Mouse (Mus musculus) heart, postnatal 0 days (tissue): ENCODE measurements at regions not wholly inside any gene's neighbourhood (a gene's known extent, or its start where the extent isn't known, plus 50 kb on each side); places are given as distances from the start of the nearest gene placed in this dataset.

Source experiments
- ATAC-seq: fragments of 200-750 bp; cut with Nextera tagmentation; 2 replicates; pipeline ENCODE4 v1.8.0; 2017; ENCODE audit warnings: low read depth, moderate number of reproducible peaks, moderate library complexity; ENCODE audit not compliant: insufficient read depth
- DNase-seq: peaks from one replicate; pipeline ENCODE4 v3.0.0-alpha.2; 2016; ENCODE audit warnings: low spot score
- H3K27ac ChIP-seq: fragments of 300-500 bp; sonication (generic); 2 replicates; pipeline ENCODE4 v1.5.1; 2014; ENCODE audit warnings: low read depth, mild to moderate bottlenecking
- H3K27me3 ChIP-seq: fragments of 300-500 bp; sonication (generic); 2 replicates; pipeline ENCODE4 v1.6.1; 2014; ENCODE audit warnings: low read length, mixed read lengths; ENCODE audit not compliant: control insufficient read depth, insufficient read depth
- H3K36me3 ChIP-seq: fragments of 300-500 bp; sonication (generic); replicated peaks from 2 replicates; pipeline ENCODE4 v1.6.1; 2014; ENCODE audit warnings: low read length, mixed read lengths; ENCODE audit not compliant: control insufficient read depth, insufficient read depth
- H3K4me1 ChIP-seq: fragments of 300-500 bp; sonication (generic); 2 replicates; pipeline ENCODE4 v1.6.1; 2014; ENCODE audit warnings: antibody characterized with exemption; ENCODE audit not compliant: control insufficient read depth, insufficient read depth
- H3K4me2 ChIP-seq: fragments of 300-500 bp; sonication (generic); 2 replicates; pipeline ENCODE4 v1.6.1; 2014; ENCODE audit warnings: low read depth, mild to moderate bottlenecking, low read length, moderate library complexity
- H3K4me3 ChIP-seq: fragments of 300-500 bp; sonication (generic); 2 replicates; pipeline ENCODE4 v1.5.1; 2014; ENCODE audit warnings: low read depth, low read length
- H3K9ac ChIP-seq: fragments of 300-500 bp; sonication (generic); replicated peaks from 2 replicates; pipeline ENCODE4 v1.6.1; 2014; ENCODE audit warnings: low read depth, low read length, mixed read lengths
- H3K9me3 ChIP-seq: fragments of 300-500 bp; sonication (generic); replicated peaks from 2 replicates; pipeline ENCODE4 v1.6.1; 2016; ENCODE audit warnings: low read length; ENCODE audit not compliant: control insufficient read depth
- CTCF ChIP-seq: IDR thresholded peaks from 2 replicates; pipeline ENCODE4 v1.5.1; 2016; ENCODE audit warnings: antibody characterized with exemption, control low read depth, low read depth
- EP300 ChIP-seq: IDR thresholded peaks from 2 replicates; pipeline ENCODE4 v1.6.1; 2016; ENCODE audit warnings: antibody characterized with exemption, low read depth
- WGBS: fragments of 180-500 bp; shearing (Covaris S2); extraction: QIAGEN DNeasy Blood & Tissue Kit; methylation state at CpG from one replicate; pipeline ENCODE4 v1.1.7; 2014; 5-methylcytosine and 5-hydroxymethylcytosine counted together

DNA sequence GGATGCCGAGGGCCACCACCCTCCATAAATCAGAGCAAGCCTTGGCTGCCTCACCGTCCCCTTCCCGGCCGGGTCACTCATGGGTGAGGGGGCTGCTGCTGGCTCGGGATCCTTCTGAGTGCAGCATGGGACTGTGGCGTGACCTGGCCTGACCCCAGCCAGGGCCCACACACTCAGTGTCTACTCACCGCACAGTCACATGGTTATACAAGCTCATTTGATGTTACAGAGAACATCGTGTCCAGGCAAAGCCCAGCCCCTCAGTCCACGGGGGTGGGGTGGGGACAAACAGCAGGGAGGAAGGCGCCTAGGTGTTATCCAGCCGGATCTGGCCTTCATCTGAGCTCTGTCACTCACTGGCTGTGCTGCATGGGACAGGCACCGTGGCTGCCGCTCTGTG, 195.9 kb upstream of the Dio3 start:
- Histone ChIP-seq H3K9ac (no peak overlapping the region), H3K4me3 (no peak overlapping the region), H3K4me2 (no peak overlapping the region), H3K4me1 (no peaks in the 10 kb centered on the region), H3K27me3 (no peaks in the 10 kb centered on the region), H3K9me3 (0 out of 2 replicates have a peak, but pooled peaks cover 3% of the 10 kb centered on the region), H3K27ac (no peak overlapping the region), H3K36me3 (no peaks in the 10 kb centered on the region)
- ATAC-seq (no peak), DNase-seq (no peak)
- 54% methylated on average over 13 of the region's 13 CpGs for WGBS
- TF ChIP-seq EP300: no peak
- TF ChIP-seq CTCF: no peak

DNA sequence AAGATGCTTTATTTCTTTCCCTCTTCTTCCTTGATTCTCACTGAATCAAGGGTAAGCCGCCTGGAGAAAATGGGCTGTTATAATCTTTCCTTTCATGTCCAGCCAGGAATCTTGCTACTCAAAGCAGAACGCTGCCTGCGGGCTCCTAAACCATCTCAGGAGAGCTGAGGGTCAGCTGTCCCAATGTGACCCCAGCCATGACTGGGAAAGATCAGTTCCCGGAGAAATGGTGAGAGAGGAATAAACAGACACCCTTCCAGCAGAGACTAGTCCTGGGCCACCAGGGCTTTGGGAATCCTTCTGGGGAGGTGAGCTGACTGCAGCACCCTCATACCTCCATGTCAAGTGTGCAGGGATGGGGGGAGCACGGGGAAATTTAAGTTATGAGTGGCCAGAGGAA, 195.4 kb upstream of the Dio3 start:
- H3K4me1 ChIP-seq: no peaks in the 10 kb centered on the region
- 0 out of 2 replicates have a peak, but pooled peaks cover 3% of the 10 kb centered on the region for H3K9me3 ChIP-seq
- no peak overlapping the region for H3K4me2 ChIP-seq
- DNase-seq: no peak
- TF ChIP-seq CTCF (no peak), EP300 (no peak)
- no peak overlapping the region for H3K27ac ChIP-seq
- no peak overlapping the region for H3K9ac ChIP-seq
- H3K27me3 ChIP-seq: no peaks in the 10 kb centered on the region
- 63% methylated on average over 5 of the region's 5 CpGs for WGBS
- ATAC-seq: no peak
- no peaks in the 10 kb centered on the region for H3K36me3 ChIP-seq
- no peak overlapping the region for H3K4me3 ChIP-seq

DNA sequence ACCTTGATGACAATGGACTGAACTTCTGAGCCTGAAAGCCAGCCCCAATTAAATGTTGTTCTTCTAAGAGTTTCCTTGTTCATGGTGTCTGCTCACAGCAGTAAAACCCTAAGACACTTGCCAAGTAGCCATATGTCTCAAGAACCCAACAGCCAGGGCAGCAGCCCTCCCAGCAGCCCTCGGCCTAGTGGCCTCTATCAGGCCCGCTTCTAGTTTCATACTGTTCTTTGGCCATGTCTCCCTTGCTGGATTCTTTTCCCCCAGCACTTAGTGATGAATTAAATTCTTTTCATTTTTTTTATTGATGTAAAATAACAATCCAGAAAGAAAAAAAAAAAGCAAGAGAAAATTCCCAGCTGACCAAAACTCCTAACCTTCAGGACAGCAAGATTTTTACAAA, 191.9 kb upstream of the Dio3 start:
- no peak for ATAC-seq
- Histone ChIP-seq H3K4me1 (no peaks in the 10 kb centered on the region), H3K36me3 (no peaks in the 10 kb centered on the region), H3K4me2 (no peak overlapping the region), H3K27ac (no peak overlapping the region), H3K4me3 (no peak overlapping the region), H3K9me3 (no peaks in the 10 kb centered on the region), H3K27me3 (no peaks in the 10 kb centered on the region), H3K9ac (no peak overlapping the region)
- WGBS: 84% methylated on average over 2 of the region's 2 CpGs
- no peak for DNase-seq
- TF ChIP-seq CTCF (no peak), EP300 (no peak)

DNA sequence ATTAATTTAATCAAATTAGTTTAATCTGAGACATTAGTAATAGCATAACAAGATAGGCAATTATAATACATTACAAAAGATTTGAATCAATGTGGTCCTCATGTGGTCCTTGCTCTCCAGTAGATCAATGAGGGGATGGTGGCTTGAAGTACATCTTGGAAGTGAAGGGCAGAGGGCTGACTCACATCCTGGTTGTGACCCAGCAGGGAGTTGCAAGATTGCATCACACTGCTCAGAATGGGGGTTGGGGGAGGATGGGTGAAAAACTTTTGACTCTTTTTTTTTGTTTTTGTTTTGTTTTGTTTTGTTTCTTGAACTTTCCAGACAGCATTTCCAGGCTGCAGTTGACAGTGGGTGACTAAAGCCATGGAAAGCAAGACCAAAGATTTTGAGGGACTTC, 191.1 kb upstream of the Dio3 start:
- ATAC-seq: no peak
- no peak overlapping the region for H3K27ac ChIP-seq
- H3K36me3 ChIP-seq: no peaks in the 10 kb centered on the region
- no peaks in the 10 kb centered on the region for H3K9me3 ChIP-seq
- DNase-seq: no peak
- no peak for TF ChIP-seq CTCF
- no peak for TF ChIP-seq EP300
- H3K4me3 ChIP-seq: no peak overlapping the region
- H3K4me1 ChIP-seq: no peaks in the 10 kb centered on the region
- H3K27me3 ChIP-seq: 0 out of 2 replicates have a peak, but pooled peaks cover 4% of the 10 kb centered on the region
- no peak overlapping the region for H3K4me2 ChIP-seq
- H3K9ac ChIP-seq: no peak overlapping the region

DNA sequence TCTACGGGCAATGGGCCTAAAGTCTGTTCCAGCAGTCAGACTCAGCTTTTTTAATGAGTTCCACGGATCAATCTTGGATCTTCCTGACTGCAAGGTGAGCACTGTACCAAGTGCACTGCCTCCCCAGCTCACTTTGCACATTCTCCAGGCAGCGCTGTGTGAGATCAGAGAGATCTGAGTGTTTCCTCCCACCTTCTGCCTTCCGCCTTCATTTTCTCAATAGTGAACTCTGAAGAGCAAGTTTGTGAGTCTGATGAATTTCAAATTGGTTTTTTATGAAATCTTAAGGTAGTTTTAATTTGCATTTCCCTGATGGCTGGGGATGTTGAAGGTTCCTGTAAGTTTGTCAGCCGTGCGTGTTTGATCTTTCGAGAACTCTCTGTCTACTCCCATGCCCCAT, 176.7 kb upstream of the Dio3 start:
- WGBS: 84% methylated on average over 7 of the region's 7 CpGs

DNA sequence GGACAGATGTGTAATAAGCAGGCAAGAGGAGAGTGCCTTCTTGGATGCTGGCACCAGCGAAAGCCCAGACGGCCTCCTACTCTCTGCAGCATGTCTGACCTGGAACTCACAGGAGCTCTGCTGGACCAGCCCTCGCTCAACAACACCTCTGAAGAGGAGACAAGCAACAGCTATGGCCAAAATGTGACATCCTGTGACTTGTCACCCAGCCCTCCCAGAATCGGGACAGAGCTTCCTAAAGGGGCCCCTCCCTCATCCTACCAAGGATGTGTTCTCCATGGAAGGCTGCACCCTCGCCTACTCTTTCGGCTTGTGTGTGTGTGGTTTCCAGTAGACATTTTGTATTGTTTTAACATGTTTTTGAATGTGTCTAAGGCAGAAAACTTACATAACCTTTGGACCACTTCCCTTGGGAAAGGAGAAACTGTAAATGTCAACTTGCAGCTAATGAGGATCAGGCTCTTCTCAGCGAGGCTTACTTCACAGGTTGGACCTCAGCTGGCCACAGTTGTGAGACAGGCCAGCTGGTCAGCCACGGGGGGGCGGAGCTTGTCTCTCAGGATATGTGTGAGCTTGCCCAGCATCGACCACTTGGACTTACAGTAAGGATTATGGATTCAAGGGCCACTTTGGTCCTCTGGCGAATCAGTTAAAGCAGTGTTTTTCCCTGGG, 166.7 kb upstream of the Dio3 start:
- no peak overlapping the region for H3K4me3 ChIP-seq
- no peak overlapping the region for H3K4me2 ChIP-seq
- no peak for TF ChIP-seq EP300
- TF ChIP-seq CTCF: no peak
- WGBS: 46% methylated on average over 11 of the region's 11 CpGs
- no peak overlapping the region for H3K9ac ChIP-seq
- H3K27me3 ChIP-seq: 0 out of 2 replicates have a peak, but pooled peaks cover 2% of the 10 kb centered on the region
- H3K36me3 ChIP-seq: no peaks in the 10 kb centered on the region
- no peak for ATAC-seq
- no peak overlapping the region for H3K27ac ChIP-seq
- no peak for DNase-seq
- no peaks in the 10 kb centered on the region for H3K4me1 ChIP-seq
- H3K9me3 ChIP-seq: 0 out of 2 replicates have a peak, but pooled peaks cover 3% of the 10 kb centered on the region

More for the DNA sequence above, 176.7 kb upstream of the Dio3 start:
- Histone ChIP-seq H3K27me3 (no peaks in the 10 kb centered on the region), H3K9ac (no peak overlapping the region), H3K4me3 (no peak overlapping the region), H3K27ac (no peak overlapping the region), H3K36me3 (no peaks in the 10 kb centered on the region), H3K4me2 (no peak overlapping the region), H3K9me3 (0 out of 2 replicates have a peak, but pooled peaks cover 10% of the 10 kb centered on the region), H3K4me1 (no peaks in the 10 kb centered on the region)
- ATAC-seq: no peak
- DNase-seq: no peak
- TF ChIP-seq CTCF: no peak
- no peak for TF ChIP-seq EP300
